Mouse (Mus musculus): ENCODE measurements around the gene Pcgf1. TPM values are rescaled to one million over a fixed set of nuclear protein-coding genes. Genes with fewer than 3 reads are reported as not detected.

Pcgf1 gene
- polyA plus RNA-seq, 2 experiments = 15.0 to 21.0 TPM

DNA sequence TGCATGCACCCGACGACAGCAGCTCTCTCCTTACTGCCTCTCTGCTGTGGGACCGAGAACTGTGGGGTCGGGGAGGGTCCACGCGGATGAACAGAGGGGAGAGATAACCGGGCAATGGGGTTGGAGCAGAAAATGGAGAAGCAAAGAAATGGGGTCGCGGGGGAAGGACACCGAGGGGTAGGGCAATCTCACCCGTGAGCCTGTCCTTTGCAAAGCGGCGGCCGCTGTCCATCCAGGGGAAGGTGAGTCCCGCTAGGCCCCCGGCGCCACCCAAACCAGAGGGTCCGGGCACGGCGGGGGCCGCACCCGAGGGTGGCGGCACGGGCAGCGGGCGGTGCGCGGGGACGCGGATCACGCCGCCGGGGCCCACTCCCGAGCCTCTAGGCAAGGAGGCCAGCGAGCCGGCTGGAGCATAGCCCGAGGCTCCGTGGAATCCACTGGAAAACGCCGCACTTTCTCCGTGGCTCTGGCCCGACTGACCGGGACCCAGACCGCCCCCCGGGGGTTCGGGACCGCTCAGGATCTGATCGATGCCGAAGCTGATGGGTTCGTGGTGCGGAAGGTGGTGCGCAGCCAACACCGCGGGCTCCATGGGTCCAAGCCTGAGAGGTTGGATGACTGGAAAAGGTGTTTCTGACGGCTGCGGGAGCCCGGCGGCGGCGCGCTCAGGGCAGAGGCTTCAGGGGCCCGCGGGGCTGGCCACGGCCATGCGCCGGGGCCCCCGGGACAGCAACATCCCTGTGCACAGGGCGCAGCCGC, 8.0 kb upstream of the Pcgf1 start:
- H3K4me1 ChIP-seq (replicated peaks; ENCODE audit: control insufficient read depth in 2 of 2, insufficient read depth in 2 of 2, low read length in 1 of 2) = no peaks in the 10 kb centered on the region
- H3K36me3 ChIP-seq (replicated peaks; ENCODE audit: control insufficient read depth, insufficient read depth, low read depth) = no peaks in the 10 kb centered on the region
- H3K27ac ChIP-seq = no peak overlapping the region
- H3K4me3 ChIP-seq (ENCODE audit: insufficient read depth in 1 of 2, low read depth in 2 of 2, low read length in 2 of 2) = peak overlapping the region in 1 of 2 experiments; percentile 3; a peak in 1 of 4 replicates
- H3K4me2 ChIP-seq (ENCODE audit: low read depth) = no peak overlapping the region; the same call in 1 of the 2 replicates
- DNase-seq (ENCODE audit: low read depth in 3 of 3, low spot score in 3 of 3) (no peak), ATAC-seq (ENCODE audit: insufficient read depth) (no peak)
- 2% methylated on average over 69 of the region's 69 CpGs for WGBS (ENCODE audit: insufficient replicate concordance)
- TF ChIP-seq EP300 (IDR thresholded peaks at IDR 0.05; ENCODE audit: low read depth) (no peak), CTCF (IDR thresholded peaks at IDR 0.05; ENCODE audit: low read depth) (no peak)
- no peaks in the 10 kb centered on the region for H3K9me3 ChIP-seq (ENCODE audit: control insufficient read depth, low read length)
- H3K9ac ChIP-seq (replicated peaks) = no peak overlapping the region
- peaks cover 98% of the 10 kb centered on the region for H3K27me3 ChIP-seq (ENCODE audit: control insufficient read depth, insufficient read depth, low read length)

DNA sequence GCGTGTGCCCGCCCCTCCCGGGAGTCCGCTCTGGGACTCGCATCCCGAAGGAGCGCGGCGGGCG, 7.6 kb upstream of the Pcgf1 start, which contains the start of gene Tlx2:
Gene Tlx2, minus strand, starts transcription at position 47 of the 64 bp plus-strand sequence.
- no peak within 1 kb of the TSS for H3K27ac ChIP-seq

DNA sequence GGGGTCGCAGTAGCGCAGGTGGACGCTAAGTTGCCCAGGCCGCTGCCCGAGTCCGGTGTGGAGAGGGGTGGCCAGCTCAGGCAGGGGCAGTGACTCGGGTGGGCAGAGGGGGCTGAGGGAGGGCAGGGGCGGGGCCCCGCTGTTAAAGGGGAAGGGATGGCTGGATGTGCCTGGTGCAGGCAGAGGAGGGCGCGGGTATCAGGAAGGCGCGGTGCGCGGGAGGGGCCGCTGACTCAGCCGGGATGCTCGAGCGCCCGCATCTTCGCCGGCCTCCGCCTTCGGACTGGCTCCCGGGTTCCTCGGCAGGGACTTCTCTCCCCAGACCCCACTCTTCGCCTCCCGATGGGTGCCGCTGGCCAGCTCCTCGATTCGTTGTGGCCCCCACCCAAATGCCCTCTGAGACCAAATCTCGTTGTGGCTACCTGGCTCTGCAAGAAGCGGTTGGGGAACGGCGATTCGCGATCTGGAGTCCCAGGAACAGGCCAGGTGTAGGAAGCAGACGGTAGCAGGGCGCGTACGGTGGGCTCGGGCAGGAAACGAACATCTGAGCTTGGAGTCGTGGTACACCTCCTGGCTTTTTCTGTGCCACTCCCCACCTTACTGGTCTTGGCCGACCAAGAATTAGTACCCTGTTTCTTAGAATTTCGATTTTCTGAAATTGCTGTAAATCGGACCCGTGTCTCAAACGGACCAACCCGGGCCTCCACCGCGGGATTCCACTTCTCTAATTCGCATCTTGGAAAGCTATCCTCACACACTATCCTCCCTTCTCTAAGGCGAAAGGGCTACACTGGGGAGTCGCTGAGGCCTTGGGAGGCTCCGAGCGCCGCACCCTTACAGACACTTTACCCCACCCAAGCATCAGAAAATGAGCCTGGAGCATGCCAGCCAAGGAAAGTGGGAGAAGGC, 7.1 kb upstream of the Pcgf1 start:
- no peak overlapping the region for H3K27ac ChIP-seq
- peaks cover 96% of the 10 kb centered on the region for H3K27me3 ChIP-seq (ENCODE audit: control insufficient read depth, insufficient read depth, low read length)
- ATAC-seq (ENCODE audit: insufficient read depth) (no peak), DNase-seq (ENCODE audit: low read depth in 3 of 3, low spot score in 3 of 3) (no peak)
- WGBS (ENCODE audit: insufficient replicate concordance) = 2% methylated on average over 58 of the region's 58 CpGs
- no peaks in the 10 kb centered on the region for H3K4me1 ChIP-seq (replicated peaks; ENCODE audit: control insufficient read depth in 2 of 2, insufficient read depth in 2 of 2, low read length in 1 of 2)
- H3K9me3 ChIP-seq (ENCODE audit: control insufficient read depth, low read length) = no peaks in the 10 kb centered on the region
- H3K4me2 ChIP-seq (ENCODE audit: low read depth) = peak overlapping the region; percentile 8; the same call in 1 of the 2 replicates
- peak overlapping the region in 1 of 2 experiments; percentile 16; a peak in 1 of 4 replicates for H3K4me3 ChIP-seq (ENCODE audit: insufficient read depth in 1 of 2, low read depth in 2 of 2, low read length in 2 of 2)
- TF ChIP-seq CTCF (IDR thresholded peaks at IDR 0.05; ENCODE audit: low read depth) (no peak), EP300 (IDR thresholded peaks at IDR 0.05; ENCODE audit: low read depth) (no peak)
- H3K36me3 ChIP-seq (replicated peaks; ENCODE audit: control insufficient read depth, insufficient read depth, low read depth) = no peaks in the 10 kb centered on the region
- H3K9ac ChIP-seq (replicated peaks) = no peak overlapping the region

More for the DNA sequence above, 7.6 kb upstream of the Pcgf1 start, which contains the start of gene Tlx2:
- Histone ChIP-seq H3K27me3 (ENCODE audit: control insufficient read depth, insufficient read depth, low read length) (peaks cover 96% of the 10 kb centered on the region), H3K4me3 (ENCODE audit: insufficient read depth in 1 of 2, low read depth in 2 of 2, low read length in 2 of 2) (peak within 1 kb of the TSS in 1 of 2 experiments; percentile 16; a peak in 1 of 4 replicates), H3K9me3 (ENCODE audit: control insufficient read depth, low read length) (no peaks in the 10 kb centered on the region), H3K9ac (replicated peaks) (no peak within 1 kb of the TSS), H3K36me3 (replicated peaks; ENCODE audit: control insufficient read depth, insufficient read depth, low read depth) (no peaks in the 10 kb centered on the region), H3K4me1 (replicated peaks; ENCODE audit: control insufficient read depth in 2 of 2, insufficient read depth in 2 of 2, low read length in 1 of 2) (no peaks in the 10 kb centered on the region), H3K4me2 (ENCODE audit: low read depth) (peak within 1 kb of the TSS; percentile 8; the same call in 1 of the 2 replicates)
- ATAC-seq (ENCODE audit: insufficient read depth) (no peak), DNase-seq (ENCODE audit: low read depth in 3 of 3, low spot score in 3 of 3) (no peak)
- WGBS (ENCODE audit: insufficient replicate concordance) = 1% methylated on average over 10 of the region's 10 CpGs
- TF ChIP-seq CTCF (IDR thresholded peaks at IDR 0.05; ENCODE audit: low read depth) (no peak), EP300 (IDR thresholded peaks at IDR 0.05; ENCODE audit: low read depth) (no peak)

DNA sequence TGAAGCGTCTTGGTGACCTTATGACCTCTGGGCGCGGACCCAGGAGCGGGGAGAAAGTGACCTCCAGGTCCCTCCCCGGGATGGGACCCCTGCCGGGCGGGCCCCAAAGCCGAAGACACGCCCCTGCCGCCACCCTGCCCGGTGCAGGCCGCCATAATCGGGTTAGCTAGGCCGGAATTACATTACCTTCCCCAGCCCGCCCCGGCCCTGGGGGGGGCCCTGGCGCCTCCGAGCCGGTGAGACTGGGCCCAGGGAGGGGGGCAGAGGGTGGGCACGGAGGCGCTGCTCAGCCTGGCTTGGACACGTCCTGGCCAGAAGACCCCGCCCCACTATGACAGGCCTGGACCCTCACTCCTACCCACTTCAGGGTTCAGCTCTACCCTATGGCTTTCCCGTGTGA, 6.4 kb upstream of the Pcgf1 start:
- TF ChIP-seq EP300 (IDR thresholded peaks at IDR 0.05; ENCODE audit: low read depth) (no peak), CTCF (IDR thresholded peaks at IDR 0.05; ENCODE audit: low read depth) (no peak)
- H3K4me3 ChIP-seq (ENCODE audit: insufficient read depth in 1 of 2, low read depth in 2 of 2, low read length in 2 of 2) = peak overlapping the region in 1 of 2 experiments; percentile 16; a peak in 1 of 4 replicates
- H3K36me3 ChIP-seq (replicated peaks; ENCODE audit: control insufficient read depth, insufficient read depth, low read depth) = no peaks in the 10 kb centered on the region
- H3K27ac ChIP-seq = no peak overlapping the region
- H3K27me3 ChIP-seq (ENCODE audit: control insufficient read depth, insufficient read depth, low read length) = peaks cover 95% of the 10 kb centered on the region
- WGBS (ENCODE audit: insufficient replicate concordance) = 1% methylated on average over 24 of the region's 24 CpGs
- ATAC-seq (ENCODE audit: insufficient read depth) (no peak), DNase-seq (ENCODE audit: low read depth in 3 of 3, low spot score in 3 of 3) (no peak)
- no peak overlapping the region for H3K9ac ChIP-seq (replicated peaks)
- no peaks in the 10 kb centered on the region for H3K4me1 ChIP-seq (replicated peaks; ENCODE audit: control insufficient read depth in 2 of 2, insufficient read depth in 2 of 2, low read length in 1 of 2)
- H3K9me3 ChIP-seq (ENCODE audit: control insufficient read depth, low read length) = no peaks in the 10 kb centered on the region
- 0 out of 2 replicates have a peak overlapping the region, but pooled peaks have one; percentile 8 for H3K4me2 ChIP-seq (ENCODE audit: low read depth)

DNA sequence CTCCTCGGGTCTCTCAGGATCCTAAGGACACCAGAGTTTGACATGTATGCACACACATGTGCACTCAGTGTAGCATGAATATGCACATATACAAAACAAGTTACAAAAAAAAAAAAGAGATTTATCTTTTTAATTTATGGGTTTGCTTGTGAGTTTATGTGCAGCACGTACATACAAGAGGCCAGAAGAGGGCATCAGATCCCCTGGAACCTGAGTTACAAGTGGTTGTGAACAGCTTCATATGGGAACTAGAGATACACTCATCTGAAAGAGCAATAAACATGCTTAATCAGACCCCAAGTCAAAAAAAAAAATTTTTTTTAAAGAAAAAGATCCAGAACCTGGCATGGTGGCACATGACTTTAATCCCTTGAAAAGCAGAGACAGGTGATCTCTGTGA, 2.7 kb upstream of the Pcgf1 start:
- Histone ChIP-seq H3K4me3 (ENCODE audit: insufficient read depth in 1 of 2, low read depth in 2 of 2, low read length in 2 of 2) (no peak overlapping the region), H3K27ac (no peak overlapping the region), H3K36me3 (replicated peaks; ENCODE audit: control insufficient read depth, insufficient read depth, low read depth) (peaks cover 2% of the 10 kb centered on the region; the same call in 1 of the 2 replicates), H3K27me3 (ENCODE audit: control insufficient read depth, insufficient read depth, low read length) (peaks cover 63% of the 10 kb centered on the region), H3K9me3 (ENCODE audit: control insufficient read depth, low read length) (no peaks in the 10 kb centered on the region), H3K4me1 (replicated peaks; ENCODE audit: control insufficient read depth in 2 of 2, insufficient read depth in 2 of 2, low read length in 1 of 2) (peaks cover 8% of the 10 kb centered on the region in 2 experiments), H3K9ac (replicated peaks) (no peak overlapping the region), H3K4me2 (ENCODE audit: low read depth) (no peak overlapping the region)
- TF ChIP-seq EP300 (IDR thresholded peaks at IDR 0.05; ENCODE audit: low read depth) (no peak), CTCF (IDR thresholded peaks at IDR 0.05; ENCODE audit: low read depth) (peak; percentile 46; the same call in 1 of the 2 replicates)
- 7% methylated on average over 2 of the region's 2 CpGs for WGBS (ENCODE audit: insufficient replicate concordance)
- ATAC-seq (ENCODE audit: insufficient read depth) = no peak
- DNase-seq (ENCODE audit: low read depth in 3 of 3, low spot score in 3 of 3) = no peak

All from liver, embryonic 14.5 days (tissue).